Mouse (Mus musculus) midbrain, postnatal 0 days (tissue): ENCODE measurements around the gene Tm7sf3. TPM values are rescaled to one million over a fixed set of nuclear protein-coding genes. Genes with fewer than 3 reads are reported as not detected.
A peak's percentile ranks its signal among the peaks of the same experiment; 100 is the strongest.

Experiments
- ATAC-seq: fragments of 200-750 bp; cut with Nextera tagmentation; 2 replicates; pipeline ENCODE4 v1.8.0; 2017; ENCODE audit warnings: moderate number of reproducible peaks, mild to moderate bottlenecking, moderate TSS enrichment, moderate library complexity; ENCODE audit not compliant: low FRiP score
- DNase-seq: peaks from one replicate; pipeline ENCODE4 v3.0.0-alpha.2; 2015; ENCODE audit warnings: low spot score
- H3K27ac ChIP-seq: fragments of 300-500 bp; sonication (generic); 2 replicates; pipeline ENCODE4 v1.5.1; 2014; ENCODE audit warnings: low read depth, mild to moderate bottlenecking, low read length, mixed read lengths
- H3K27me3 ChIP-seq: fragments of 300-500 bp; sonication (generic); 2 replicates; pipeline ENCODE4 v1.6.1; 2014; ENCODE audit warnings: low read length, control low read depth, mixed read lengths; ENCODE audit not compliant: insufficient read depth
- H3K36me3 ChIP-seq: fragments of 300-500 bp; sonication (generic); 2 replicates; pipeline ENCODE4 v1.6.1; 2014; ENCODE audit warnings: low read length, control low read depth, mixed read lengths; ENCODE audit not compliant: insufficient read depth
- H3K4me1 ChIP-seq: fragments of 300-500 bp; sonication (generic); 2 replicates; pipeline ENCODE4 v1.6.1; 2014; ENCODE audit warnings: mild to moderate bottlenecking, control low read depth, antibody characterized with exemption, low read length, mixed read lengths; ENCODE audit not compliant: insufficient read depth
- H3K4me2 ChIP-seq: fragments of 300-500 bp; sonication (generic); 2 replicates; pipeline ENCODE4 v1.6.1; 2014; ENCODE audit warnings: low read depth, mild to moderate bottlenecking, low read length, mixed read lengths; ENCODE audit not compliant: poor library complexity, severe bottlenecking
- H3K4me3 ChIP-seq: fragments of 300-500 bp; sonication (generic); 2 replicates; pipeline ENCODE4 v1.5.1; 2014; ENCODE audit warnings: low read depth, mild to moderate bottlenecking, low read length, moderate library complexity
- H3K9ac ChIP-seq: fragments of 300-500 bp; sonication (generic); replicated peaks from 2 replicates; pipeline ENCODE4 v1.6.1; 2014; ENCODE audit warnings: mild to moderate bottlenecking, low read length, moderate library complexity, mixed read lengths; ENCODE audit not compliant: poor library complexity, severe bottlenecking
- H3K9me3 ChIP-seq: fragments of 300-500 bp; sonication (generic); 2 replicates; pipeline ENCODE4 v1.6.1; 2016; ENCODE audit warnings: low read length, control low read depth
- CTCF ChIP-seq: IDR thresholded peaks from 2 replicates; pipeline ENCODE4 v1.5.1; 2016; ENCODE audit warnings: antibody characterized with exemption, mild to moderate bottlenecking
- WGBS: fragments of 180-500 bp; shearing (Covaris S2); extraction: QIAGEN DNeasy Blood & Tissue Kit; methylation state at CpG from one replicate; pipeline ENCODE4 v1.1.7; 2014; 5-methylcytosine and 5-hydroxymethylcytosine counted together
- polyA plus RNA-seq: library from polyadenylated mRNA; unstranded; fragments of >200 nt; fragmentation: Nextera tagmentation; extraction: Ambion mirVana; gene quantifications from 2 replicates; pipeline ENCODE4 v1.2.1, GENCODE M21; 2015
- total RNA-seq: library from RNA; depleted of rRNA; stranded (reverse); fragments of >200 nt; gene quantifications from 2 replicates; pipeline ENCODE4 v1.2.3, GENCODE M21; 2014

The Tm7sf3 gene
- total and polyA plus RNA-seq, 2 experiments from 2014 or later: 38.3 to 44.3 TPM

DNA sequence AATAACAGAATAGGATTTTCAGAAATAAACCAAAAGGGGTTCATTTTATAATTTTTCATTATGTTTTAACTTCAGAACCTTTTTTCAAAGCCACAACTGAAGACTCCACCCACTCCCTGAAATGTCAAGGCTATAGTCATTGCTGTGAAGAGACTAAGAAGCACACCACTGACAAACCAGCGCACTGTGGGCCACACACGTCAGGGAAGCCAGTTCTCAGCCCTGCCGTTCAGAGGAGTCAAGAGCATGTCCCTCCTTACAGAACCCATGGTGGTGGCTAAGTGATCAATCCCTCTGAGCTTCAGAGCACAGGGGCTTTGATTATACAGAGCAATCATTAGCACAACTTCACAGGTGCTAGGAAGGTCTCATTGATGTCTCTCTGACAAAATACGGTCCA lies 40.0 kb downstream of the Tm7sf3 start:
- Histone ChIP-seq H3K9ac (no peak overlapping the region), H3K4me2 (no peak overlapping the region), H3K9me3 (no peaks in the 10 kb centered on the region), H3K27me3 (no peaks in the 10 kb centered on the region), H3K4me3 (no peak overlapping the region), H3K36me3 (peaks cover 48% of the 10 kb centered on the region), H3K4me1 (no peaks in the 10 kb centered on the region), H3K27ac (no peak overlapping the region)
- TF ChIP-seq CTCF: no peak
- ATAC-seq (no peak), DNase-seq (no peak)
- 87% methylated on average over 4 of the region's 4 CpGs for WGBS

GRCm38 (mm10) chr6:146585134-146585533 lies 57.5 kb downstream of the Tm7sf3 start:
- H3K9ac ChIP-seq: no peak overlapping the region
- H3K9me3 ChIP-seq: no peaks in the 10 kb centered on the region
- H3K36me3 ChIP-seq: peaks cover 14% of the 10 kb centered on the region; the same call in 1 of the 2 replicates
- no peak for TF ChIP-seq CTCF
- 97% methylated on average over 5 of the region's 5 CpGs for WGBS
- no peak overlapping the region for H3K4me2 ChIP-seq
- no peak for DNase-seq
- ATAC-seq: no peak
- no peak overlapping the region for H3K4me3 ChIP-seq
- no peaks in the 10 kb centered on the region for H3K4me1 ChIP-seq
- H3K27ac ChIP-seq: no peak overlapping the region
- H3K27me3 ChIP-seq: no peaks in the 10 kb centered on the region

GRCm38 (mm10) chr6:146583366-146584046 lies 59.1 kb downstream of the Tm7sf3 start:
- no peak overlapping the region for H3K4me2 ChIP-seq
- no peaks in the 10 kb centered on the region for H3K9me3 ChIP-seq
- no peak for ATAC-seq
- WGBS: 83% methylated on average over 2 of the region's 2 CpGs
- peaks cover 3% of the 10 kb centered on the region; the same call in 1 of the 2 replicates for H3K36me3 ChIP-seq
- no peak for DNase-seq
- H3K9ac ChIP-seq: no peak overlapping the region
- H3K4me1 ChIP-seq: 0 out of 2 replicates have a peak, but pooled peaks cover 2% of the 10 kb centered on the region
- H3K27me3 ChIP-seq: no peaks in the 10 kb centered on the region
- no peak overlapping the region for H3K4me3 ChIP-seq
- no peak for TF ChIP-seq CTCF
- no peak overlapping the region for H3K27ac ChIP-seq

DNA sequence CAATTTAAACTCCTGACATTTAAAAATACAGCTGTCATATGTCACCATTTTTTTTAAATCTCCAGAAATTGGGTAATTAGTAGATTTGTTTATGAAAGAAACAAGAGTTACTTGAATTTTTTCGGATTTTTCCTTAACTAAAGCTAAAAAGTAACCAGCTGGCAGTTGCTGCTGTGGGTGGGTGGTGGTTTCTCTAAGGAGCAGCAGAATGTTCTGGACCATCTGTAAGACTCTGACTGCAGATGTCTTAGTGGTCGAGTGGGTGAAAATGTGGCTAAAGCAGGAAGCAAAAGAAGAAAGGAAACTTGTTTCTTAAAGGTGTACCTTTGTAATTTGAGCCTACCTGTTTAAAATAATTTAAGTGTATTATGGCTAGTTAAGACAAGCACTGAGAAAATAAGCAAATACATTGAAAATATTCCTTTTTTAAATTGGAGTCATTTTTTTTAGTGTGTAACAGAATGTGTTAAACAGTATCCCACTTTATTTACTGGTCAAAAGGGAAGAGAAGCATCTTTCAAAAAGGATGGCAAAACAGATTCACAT lies 62.2 kb downstream of the Tm7sf3 start:
- Histone ChIP-seq H3K4me1 (peaks cover 5% of the 10 kb centered on the region; the same call in 1 of the 2 replicates), H3K9me3 (no peaks in the 10 kb centered on the region), H3K36me3 (no peaks in the 10 kb centered on the region), H3K4me2 (no peak overlapping the region), H3K9ac (no peak overlapping the region), H3K27ac (no peak overlapping the region), H3K4me3 (no peak overlapping the region), H3K27me3 (no peaks in the 10 kb centered on the region)
- ATAC-seq (no peak), DNase-seq (no peak)
- TF ChIP-seq CTCF: no peak
- WGBS: 52% methylated on average over 2 of the region's 2 CpGs

DNA sequence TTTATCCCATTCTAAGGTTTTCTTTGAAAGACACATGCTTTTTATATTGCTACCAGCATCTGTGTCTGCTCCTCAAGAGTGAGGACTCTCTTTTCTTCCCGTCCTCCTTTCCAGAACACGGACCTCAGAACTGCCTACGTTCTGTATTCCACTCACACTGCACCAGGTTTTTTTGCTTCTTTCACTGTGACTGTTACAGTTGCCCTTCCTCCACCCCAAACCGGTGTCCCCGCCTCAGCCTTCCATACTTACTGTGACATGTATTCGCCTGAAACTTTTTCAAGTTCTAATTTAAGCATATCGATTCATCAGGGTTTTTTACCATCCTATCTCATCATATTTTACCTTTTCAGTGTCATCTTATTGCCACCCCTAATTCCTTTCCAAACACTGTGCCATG lies 64.0 kb downstream of the Tm7sf3 start:
- no peaks in the 10 kb centered on the region for H3K27me3 ChIP-seq
- peak overlapping the region; percentile 90 for H3K4me3 ChIP-seq
- H3K9ac ChIP-seq: peak overlapping the region; percentile 89
- peaks cover 5% of the 10 kb centered on the region; the same call in 1 of the 2 replicates for H3K4me1 ChIP-seq
- H3K9me3 ChIP-seq: no peaks in the 10 kb centered on the region
- no peaks in the 10 kb centered on the region for H3K36me3 ChIP-seq
- WGBS: 10% methylated on average over 7 of the region's 7 CpGs
- DNase-seq (peak; percentile 34), ATAC-seq (no peak)
- peak overlapping the region; percentile 72 for H3K4me2 ChIP-seq
- H3K27ac ChIP-seq: peak overlapping the region; percentile 97
- no peak for TF ChIP-seq CTCF

GRCm38 (mm10) chr6:146578111-146578531 lies 64.5 kb downstream of the Tm7sf3 start:
- no peaks in the 10 kb centered on the region for H3K36me3 ChIP-seq
- peaks cover 5% of the 10 kb centered on the region; the same call in 1 of the 2 replicates for H3K4me1 ChIP-seq
- H3K4me2 ChIP-seq: peak overlapping the region; percentile 72
- H3K27ac ChIP-seq: peak overlapping the region; percentile 97
- peak overlapping the region; percentile 90 for H3K4me3 ChIP-seq
- H3K27me3 ChIP-seq: no peaks in the 10 kb centered on the region
- ATAC-seq (peak; percentile 58), DNase-seq (peak; percentile 58)
- no peak for TF ChIP-seq CTCF
- peak overlapping the region; percentile 89 for H3K9ac ChIP-seq
- no peaks in the 10 kb centered on the region for H3K9me3 ChIP-seq
- WGBS: under 1% methylated on average over 16 of the region's 22 CpGs
